Mouse (Mus musculus) ZHBTc4 (cell line): Measurements from ENCODE around the gene Enho.
A peak's percentile ranks its signal among the peaks of the same experiment; 100 is the strongest.
"Not testable (repeated sequence)": the region's sequence is repeated elsewhere in the genome, so short reads cannot be mapped to it uniquely, and the experiment has no call there.

Experiments used
- DNase-seq: peaks from one replicate; pipeline ENCODE4 v3.0.0-alpha.2; 2011; ENCODE audit warnings: low read depth, low spot score

The Enho gene

GRCm38 (mm10) chr4:41639913-41640507 lies at the start of gene Enho:
Gene Enho (minus strand): TSS chr4:41640324.
- peak; percentile 86 for DNase-seq

- DNase-seq = not testable (repeated sequence)
Measured at GRCm38 (mm10) chr4:41688562-41688961, 48.4 kb upstream of the Enho start.

- not testable (repeated sequence) for DNase-seq
Measured at GRCm38 (mm10) chr4:41685882-41686492, 45.9 kb upstream of the Enho start.

GRCm38 (mm10) chr4:41684931-41685453 lies 44.9 kb upstream of the Enho start:
- not testable (repeated sequence) for DNase-seq

GRCm38 (mm10) chr4:41684131-41684930 lies 44.2 kb upstream of the Enho start:
- not testable (repeated sequence) for DNase-seq

- DNase-seq = not testable (repeated sequence)
Measured at GRCm38 (mm10) chr4:41683303-41683702, 43.2 kb upstream of the Enho start.

- DNase-seq = no peak
Measured at GRCm38 (mm10) chr4:41682789-41683188, 42.7 kb upstream of the Enho start.

GRCm38 (mm10) chr4:41681947-41682346 lies 41.8 kb upstream of the Enho start:
- DNase-seq = no peak

GRCm38 (mm10) chr4:41681176-41681575 lies 41.1 kb upstream of the Enho start:
- no peak for DNase-seq

- DNase-seq = no peak
Measured at GRCm38 (mm10) chr4:41679291-41679690, 39.2 kb upstream of the Enho start.

GRCm38 (mm10) chr4:41678863-41679262 lies 38.7 kb upstream of the Enho start:
- DNase-seq = no peak

- no peak for DNase-seq
Measured at GRCm38 (mm10) chr4:41677006-41677629, 37.0 kb upstream of the Enho start.

GRCm38 (mm10) chr4:41676248-41677005 lies 36.3 kb upstream of the Enho start:
- peak; percentile 46 for DNase-seq

- no peak for DNase-seq
Measured at GRCm38 (mm10) chr4:41673186-41673585, 33.1 kb upstream of the Enho start.

GRCm38 (mm10) chr4:41672522-41672963 lies 32.4 kb upstream of the Enho start:
- DNase-seq = no peak

- no peak for DNase-seq
Measured at GRCm38 (mm10) chr4:41671963-41672480, 31.9 kb upstream of the Enho start.

- DNase-seq = no peak
Measured at GRCm38 (mm10) chr4:41671500-41671899, 31.4 kb upstream of the Enho start.

GRCm38 (mm10) chr4:41670836-41671235 lies 30.7 kb upstream of the Enho start:
- DNase-seq = no peak

- DNase-seq = no peak
Measured at GRCm38 (mm10) chr4:41666646-41667045, 26.5 kb upstream of the Enho start.

- no peak for DNase-seq
Measured at GRCm38 (mm10) chr4:41665009-41665675, 25.0 kb upstream of the Enho start.
